Mouse (Mus musculus) erythroblast, embryonic 14.5 days (primary cell): ENCODE measurements at regions not wholly inside any gene's neighbourhood (a gene's known extent, or its start where the extent isn't known, plus 50 kb on each side); places are given as distances from the start of the nearest gene placed in this dataset.

Experiments
- GATA1 ChIP-seq: IDR thresholded peaks from 2 replicates; pipeline ENCODE4 v1.6.1; 2012; ENCODE audit warnings: low read length, inconsistent platforms, mixed read lengths
- TAL1 ChIP-seq: IDR thresholded peaks from 3 replicates; pipeline ENCODE4 v1.6.1; 2012; ENCODE audit warnings: low read length, inconsistent platforms, mixed read lengths

- TF ChIP-seq TAL1 (no peak), GATA1 (no peak)
Measured at GRCm38 (mm10) chr4:88982457-88982856, 102.5 kb upstream of the Ifne start.
